Mouse (Mus musculus) cerebellum, adult 8-10 months (tissue): ENCODE measurements around the gene Dleu7.

Experiments
- DNase-seq: peaks from one replicate; pipeline ENCODE4 v3.0.0; 2022

The Dleu7 gene

DNA sequence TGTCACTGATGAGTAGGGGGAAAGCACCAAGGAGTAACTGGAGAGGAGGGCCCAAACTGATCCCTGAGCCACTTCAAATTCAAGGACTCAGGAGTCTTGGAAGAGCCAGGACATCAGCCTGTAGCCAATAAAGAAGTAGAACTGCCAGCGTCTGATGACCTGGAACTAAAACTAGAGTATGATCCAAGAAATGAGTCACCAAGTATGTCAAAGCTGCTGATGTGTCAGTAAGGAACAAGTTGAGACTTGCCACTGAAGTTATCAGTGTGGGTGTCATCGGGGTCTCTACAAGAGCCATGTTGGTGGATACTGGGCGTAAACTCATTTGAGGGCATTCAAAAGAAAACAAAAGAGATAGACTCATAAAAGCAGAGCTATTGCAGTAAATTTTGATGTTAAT lies 19.2 kb downstream of the Dleu7 start:
- no peak for DNase-seq

DNA sequence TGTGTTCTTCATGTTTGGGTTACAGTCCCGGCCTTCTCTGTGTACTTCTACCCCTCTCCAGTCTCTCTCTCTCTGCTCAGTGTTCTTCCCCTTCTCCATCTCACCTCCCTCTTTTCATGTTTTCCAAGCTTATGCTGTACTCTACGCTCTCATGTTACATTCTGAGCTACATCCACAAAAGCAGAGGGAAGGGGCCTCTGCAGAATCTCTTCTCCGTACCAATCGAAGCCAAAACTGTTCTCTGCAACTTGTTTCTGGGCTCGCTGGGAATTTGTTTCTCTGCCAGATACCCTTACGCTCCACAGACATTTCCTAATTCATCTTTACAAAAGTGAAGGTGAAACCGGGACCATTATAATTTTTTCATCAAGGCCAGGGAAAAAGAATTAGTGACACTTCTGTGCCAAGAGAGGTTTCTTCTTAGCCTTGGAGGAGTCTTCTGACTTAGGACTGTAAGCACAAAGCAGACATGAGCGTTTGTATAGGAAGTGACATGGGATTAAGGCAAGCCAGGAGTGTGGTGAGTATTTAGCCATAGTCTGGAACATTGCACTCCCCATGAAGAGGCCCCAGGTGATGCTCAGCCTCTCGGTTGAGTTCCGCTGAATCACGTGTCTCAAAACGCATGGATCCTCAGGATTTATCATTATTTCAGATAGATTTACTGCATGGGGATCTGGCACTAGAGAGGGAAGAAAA lies 22.0 kb downstream of the Dleu7 start:
- DNase-seq, result no peak

DNA sequence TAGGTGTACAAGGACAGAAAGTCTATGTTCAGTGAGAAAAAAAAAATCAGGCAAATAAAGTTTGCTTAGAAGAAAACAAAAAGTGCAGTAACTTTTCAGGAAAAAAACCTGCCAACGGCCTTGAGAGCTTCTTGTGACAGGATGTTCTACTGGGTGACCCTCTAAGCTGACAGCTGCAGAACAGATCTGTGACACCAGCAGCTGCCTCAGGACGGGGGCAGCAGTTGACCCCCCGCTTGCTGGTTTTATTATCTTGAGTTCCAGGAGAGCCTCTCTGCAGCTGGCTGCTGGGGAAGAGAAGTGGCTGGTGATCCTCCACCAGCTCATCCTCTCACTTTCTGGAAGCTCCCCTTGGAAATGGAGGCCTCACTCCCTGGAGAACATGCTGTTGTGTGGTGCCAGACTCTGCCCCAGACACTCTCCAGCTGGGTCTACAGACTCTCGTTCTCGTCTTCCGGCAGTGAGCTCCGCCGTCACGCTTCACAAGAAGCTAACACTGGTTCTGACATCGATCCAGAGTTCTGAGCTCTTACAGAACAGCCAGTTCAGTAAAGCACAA lies 33.8 kb downstream of the Dleu7 start:
- no peak for DNase-seq

DNA sequence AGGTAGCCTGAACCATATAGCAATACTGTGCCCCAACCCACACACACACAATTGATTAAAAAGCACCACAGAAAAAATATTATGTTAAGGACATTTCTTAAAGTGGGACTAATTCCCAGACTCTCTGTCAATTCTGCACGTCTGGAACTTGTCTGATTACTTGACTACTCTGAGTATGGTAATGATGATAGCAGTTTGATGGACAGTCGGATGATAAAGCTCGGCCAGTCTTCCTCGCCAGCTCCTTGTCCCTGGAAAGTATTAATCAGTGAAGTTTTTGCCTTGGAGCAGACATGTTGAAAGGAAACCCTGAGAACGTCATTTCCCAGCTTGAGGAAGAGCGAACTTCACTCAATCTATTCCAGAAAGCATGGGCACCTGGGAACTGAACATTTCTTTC lies 34.7 kb downstream of the Dleu7 start:
- no peak for DNase-seq

DNA sequence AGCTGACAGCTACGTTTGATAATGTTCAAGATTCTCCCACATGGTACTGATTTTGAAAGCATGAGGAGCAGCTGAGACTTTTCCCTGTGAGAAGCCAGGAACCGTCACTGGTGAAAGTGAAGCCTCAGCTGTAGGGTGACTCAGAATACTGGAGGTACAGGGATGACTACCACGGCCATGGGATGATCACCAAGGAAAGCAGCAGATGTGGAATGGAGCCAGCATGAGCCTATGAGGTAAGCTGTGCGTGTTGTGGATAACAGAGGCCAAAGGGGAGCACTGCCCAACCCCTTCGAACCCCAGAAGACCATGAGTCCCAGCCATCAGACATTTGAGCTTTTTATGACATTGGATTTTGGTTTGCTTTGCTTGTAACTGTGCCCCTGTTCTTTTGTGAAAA lies 36.8 kb downstream of the Dleu7 start:
- no peak for DNase-seq

DNA sequence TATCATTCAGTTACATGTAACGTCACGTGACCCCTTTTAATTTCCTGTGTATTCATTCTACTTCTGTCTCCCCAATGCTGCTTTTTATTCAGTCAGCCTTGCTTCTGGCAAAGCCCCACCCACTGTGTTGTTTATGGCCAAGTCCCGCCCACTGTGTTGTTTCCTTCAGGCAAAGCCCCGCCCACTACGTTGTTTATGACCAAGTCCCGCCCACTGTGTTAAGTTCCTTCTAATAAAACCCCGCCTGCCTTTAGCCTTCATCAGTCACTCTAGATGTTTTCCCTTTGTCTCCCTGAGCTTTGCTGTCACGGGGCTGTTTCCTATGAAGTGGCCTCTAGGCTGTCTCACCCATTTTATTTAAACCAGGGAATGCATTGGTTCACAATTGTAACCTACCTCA lies 38.5 kb downstream of the Dleu7 start:
- DNase-seq, result no peak

DNA sequence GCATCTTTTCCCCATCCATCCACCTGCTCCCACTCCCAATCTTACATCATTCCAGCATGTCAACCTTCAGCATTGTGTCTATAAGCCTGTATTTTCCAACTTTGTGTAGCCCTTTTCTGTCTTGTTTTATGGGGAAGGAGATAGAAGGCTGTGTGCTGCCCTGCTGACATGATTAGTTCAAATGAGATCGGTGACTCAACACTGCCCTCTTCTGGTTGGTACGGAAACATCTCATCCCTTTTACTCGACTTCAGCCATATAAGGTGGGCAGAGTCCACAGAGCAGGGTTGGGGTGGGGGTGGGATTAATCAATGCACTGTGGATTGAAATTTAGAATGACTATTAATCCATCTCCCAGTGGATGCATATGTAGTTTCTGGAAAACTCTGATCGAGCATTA lies 40.8 kb downstream of the Dleu7 start:
- peak; percentile 43 for DNase-seq

DNA sequence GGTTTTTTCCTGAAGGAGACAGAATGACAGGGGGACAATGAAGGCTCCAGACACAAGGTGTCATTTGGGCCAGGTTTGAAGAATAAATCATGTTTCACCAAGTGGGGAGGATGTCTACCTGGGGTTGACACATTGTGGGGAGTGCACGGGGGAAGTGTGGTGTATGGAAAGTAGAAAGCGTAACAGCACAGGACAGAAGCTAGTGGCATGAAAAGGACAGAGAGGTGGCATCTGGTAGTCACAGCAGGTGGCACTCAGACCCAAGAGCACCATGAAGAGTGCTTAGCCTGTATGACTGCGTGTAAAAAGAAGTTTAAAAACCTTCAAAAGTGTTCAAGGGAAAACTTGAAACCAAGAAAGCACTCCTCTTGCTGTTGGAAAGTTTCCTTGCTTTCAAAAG lies 42.8 kb downstream of the Dleu7 start:
- DNase-seq, result no peak

DNA sequence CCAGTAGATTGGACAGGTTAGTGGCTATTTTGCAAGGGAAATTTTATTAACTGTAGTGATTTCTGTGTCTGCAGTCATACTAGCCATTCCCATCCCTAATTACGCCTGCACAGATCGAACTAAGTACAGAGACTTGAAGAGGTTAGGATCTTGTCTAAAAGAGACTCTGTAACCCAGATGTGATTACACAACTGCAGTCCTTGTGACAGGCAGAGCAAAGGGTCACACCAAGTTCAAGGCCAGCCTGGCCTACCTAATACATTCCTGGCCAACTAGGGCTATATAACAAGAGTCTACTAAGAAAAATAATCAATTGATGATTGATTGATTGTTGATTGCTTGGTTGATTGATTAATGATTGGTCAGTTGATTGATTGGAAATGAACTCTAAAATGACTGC lies 43.6 kb downstream of the Dleu7 start:
- no peak for DNase-seq

DNA sequence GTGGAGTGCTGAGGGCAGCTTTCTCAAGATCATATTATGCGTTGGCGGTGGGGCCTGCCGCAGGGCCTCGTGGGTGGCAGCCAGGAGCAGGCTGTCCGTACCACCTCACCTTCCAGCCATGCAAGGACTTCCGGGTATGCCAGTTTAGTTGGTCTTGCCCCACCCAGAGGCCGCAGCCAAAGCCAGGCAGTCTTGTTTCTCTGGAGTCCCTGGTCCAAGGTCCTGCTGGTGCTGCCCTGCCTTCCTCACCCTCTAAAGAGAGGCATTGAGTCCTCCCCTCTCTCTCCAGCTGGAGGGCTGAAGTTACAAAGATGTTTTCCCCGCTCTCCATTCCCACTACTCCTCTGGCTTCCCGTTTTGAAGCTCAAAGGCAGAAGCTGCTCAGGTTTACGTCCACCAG lies 44.1 kb downstream of the Dleu7 start:
- no peak for DNase-seq

DNA sequence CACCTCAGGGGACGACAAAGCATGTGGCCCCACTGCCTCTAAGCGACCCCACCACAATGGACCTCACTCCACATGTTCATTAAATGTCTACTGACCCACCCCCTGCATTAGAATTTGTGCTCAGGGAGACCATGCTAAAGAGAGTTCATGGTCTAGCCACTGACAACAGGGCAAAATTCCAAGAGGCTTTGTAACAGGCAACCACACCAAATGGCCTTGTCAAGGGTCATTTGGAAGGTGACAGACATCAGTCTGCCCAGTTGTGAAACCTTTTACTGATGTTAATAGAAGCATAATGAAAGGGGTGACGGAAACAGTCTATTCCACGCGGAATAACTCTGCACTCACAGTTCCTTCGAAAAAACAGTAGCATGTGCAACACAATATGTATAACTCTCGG lies 44.5 kb downstream of the Dleu7 start:
- no peak for DNase-seq

DNA sequence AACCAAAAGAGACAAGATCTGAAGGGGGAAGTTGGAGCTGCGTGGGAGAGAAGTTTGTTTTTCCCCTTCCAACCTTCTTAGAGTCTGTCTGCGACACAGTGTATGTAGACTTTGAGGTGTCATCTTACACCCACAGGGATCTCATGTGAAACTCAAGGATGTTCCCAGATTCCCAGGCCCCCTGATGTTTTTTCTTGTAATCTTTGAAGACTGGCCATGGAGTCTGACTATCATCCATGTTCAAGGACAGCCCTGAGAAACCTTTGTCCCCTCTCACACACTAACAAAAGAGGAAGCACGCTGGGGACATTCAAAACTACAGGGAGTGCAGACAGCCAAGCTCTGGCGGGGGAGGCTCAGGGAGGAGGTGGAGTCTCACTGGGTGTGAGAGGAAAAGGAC lies 47.3 kb downstream of the Dleu7 start:
- no peak for DNase-seq

DNA sequence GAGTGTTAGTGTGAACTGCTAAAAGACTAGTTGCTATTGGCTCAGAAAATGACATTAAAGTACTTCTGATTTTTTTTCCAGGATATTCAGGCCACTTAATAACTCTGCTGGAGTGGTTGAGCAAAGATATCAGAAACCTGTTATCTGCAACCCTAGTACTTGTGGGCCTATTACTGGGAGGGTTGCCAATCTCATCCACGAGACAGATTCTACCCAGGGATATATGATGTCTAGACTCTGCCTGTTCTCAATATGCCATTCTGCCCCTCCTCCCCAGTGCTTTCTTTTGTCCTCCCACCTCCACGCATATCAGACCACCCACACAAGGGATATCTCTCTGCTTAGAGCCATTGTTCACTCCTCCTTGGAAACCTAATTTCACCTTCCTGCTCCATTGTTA lies 49.3 kb downstream of the Dleu7 start:
- no peak for DNase-seq

DNA sequence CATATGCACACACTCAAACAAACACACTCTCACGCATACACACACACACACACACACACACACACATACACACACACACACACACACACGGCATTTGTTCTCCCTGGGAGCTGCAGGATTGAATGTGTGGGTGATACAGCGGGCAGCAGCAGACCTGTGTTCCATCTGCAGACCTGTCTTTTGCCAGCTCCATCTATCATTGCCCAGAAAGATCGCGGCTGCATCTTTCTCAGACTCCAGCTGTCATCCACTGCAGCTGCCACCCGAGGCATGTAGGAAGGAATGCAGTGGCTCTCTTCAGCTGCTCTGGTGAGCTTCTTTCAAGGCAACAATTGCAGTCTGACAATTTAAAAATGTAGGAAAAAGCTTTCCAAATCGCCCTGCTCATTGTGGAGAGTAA lies 56.9 kb downstream of the Dleu7 start:
- DNase-seq, result no peak

DNA sequence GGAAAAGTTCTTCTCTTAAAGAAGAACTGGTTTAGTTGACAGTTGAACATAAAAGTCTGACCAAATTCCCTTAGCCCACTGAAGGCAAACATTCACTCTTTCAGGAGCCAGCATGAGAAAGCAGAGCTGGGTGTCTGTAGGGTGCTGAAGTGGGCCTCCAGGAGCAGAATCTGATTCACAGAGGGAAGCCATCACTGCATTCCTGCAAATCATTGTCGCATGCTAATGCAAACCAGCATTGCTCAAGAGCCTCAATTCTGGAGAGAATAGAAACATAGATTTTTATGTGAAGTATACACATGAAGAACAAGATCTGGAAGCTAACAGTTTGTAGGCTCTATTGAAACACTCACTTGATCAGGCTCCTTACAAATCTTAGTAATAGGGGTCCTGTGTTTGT lies 57.6 kb downstream of the Dleu7 start:
- no peak for DNase-seq

DNA sequence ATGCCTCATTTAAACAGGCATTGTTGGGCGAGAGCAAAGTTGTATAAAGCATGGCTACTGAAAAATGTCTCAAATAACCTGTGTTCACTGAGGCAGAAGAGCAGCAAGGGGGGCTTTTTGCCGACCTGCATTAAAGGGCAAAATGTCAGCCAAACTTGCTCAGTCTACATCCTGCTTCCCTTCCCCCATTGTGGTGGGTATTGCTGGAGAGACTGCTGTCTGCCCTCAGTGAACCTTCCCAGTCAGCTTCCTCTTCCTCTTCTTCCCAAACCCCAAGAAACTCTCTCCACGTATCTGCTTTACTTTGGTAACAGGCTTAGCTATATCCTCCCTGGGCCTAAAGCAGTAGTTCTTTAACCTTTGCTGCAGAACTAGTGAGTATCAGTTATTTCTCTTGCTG lies 61.9 kb downstream of the Dleu7 start:
- no peak for DNase-seq

DNA sequence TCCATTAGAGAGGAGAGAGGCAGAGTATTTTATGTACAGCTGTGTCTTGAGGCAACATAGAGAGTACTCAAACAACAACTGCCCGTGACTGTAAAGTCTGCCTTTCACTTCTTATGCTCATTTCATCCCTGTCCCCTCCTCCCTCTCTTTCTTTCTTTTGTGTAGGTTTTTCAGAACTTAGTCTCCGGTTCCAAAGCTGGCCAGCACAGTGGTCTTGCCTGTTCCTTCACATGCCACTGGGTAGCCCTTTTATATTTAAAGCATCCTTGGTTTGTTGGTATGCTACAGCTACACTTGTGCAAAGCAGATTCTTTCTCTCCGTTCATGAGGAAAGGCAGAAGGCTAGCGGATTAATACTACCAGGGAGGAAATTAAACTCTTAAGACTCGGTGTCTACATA lies 65.7 kb downstream of the Dleu7 start:
- no peak for DNase-seq

DNA sequence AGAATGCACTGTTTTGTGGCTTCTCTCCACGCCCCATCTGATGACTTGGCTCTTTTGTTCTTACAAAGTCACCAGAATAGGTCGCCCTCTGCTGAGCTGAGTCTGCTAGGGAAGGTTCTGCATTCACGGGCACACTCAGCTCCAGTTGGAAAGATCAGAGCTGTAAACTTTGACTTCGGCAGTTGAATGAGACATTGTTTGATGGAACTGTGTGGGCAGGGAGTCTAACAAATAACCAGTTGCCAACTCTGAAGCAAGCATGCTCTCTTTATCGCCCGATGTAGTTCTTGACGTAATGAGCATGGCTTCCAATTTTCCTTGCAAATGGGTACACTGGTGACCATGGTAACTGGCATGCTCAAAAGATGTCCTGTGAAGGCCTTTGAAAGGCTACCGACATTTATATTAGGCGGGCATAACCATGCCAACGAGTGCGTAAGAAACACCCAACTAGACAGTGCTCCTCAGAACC lies 66.2 kb downstream of the Dleu7 start:
- DNase-seq, result no peak
